Mouse (Mus musculus): ENCODE results near the gene Arhgap19.
A peak's percentile ranks its signal among the peaks of the same experiment; 100 is the strongest.
"Not testable (repeated sequence)": the region's sequence is repeated elsewhere in the genome, so short reads cannot be mapped to it uniquely, and the experiment has no call there.

The Arhgap19 gene

GRCm38 (mm10) chr19:41801742-41802369, at the start of gene Arhgap19:
Arhgap19 (minus strand) TSS chr19:41802047.
- peak; percentile 89 for DNase-seq (ENCODE audit: low read depth)

- DNase-seq (ENCODE audit: low read depth), result no peak
Observed at GRCm38 (mm10) chr19:41850719-41851543, 49.1 kb upstream of the Arhgap19 start.

GRCm38 (mm10) chr19:41850021-41850718, 48.3 kb upstream of the Arhgap19 start:
- DNase-seq (ENCODE audit: low read depth), result no peak

- peak; percentile 58 for DNase-seq (ENCODE audit: low read depth)
Observed at GRCm38 (mm10) chr19:41847992-41848851, 46.4 kb upstream of the Arhgap19 start, which contains the start of gene Frat2. Frat2 (minus strand) TSS chr19:41848132.

GRCm38 (mm10) chr19:41847614-41847991, 45.8 kb upstream of the Arhgap19 start:
- not testable (repeated sequence) for DNase-seq (ENCODE audit: low read depth)

- no peak for DNase-seq (ENCODE audit: low read depth)
Observed at GRCm38 (mm10) chr19:41847091-41847581, 45.3 kb upstream of the Arhgap19 start.

- no peak for DNase-seq (ENCODE audit: low read depth)
Observed at GRCm38 (mm10) chr19:41846366-41847090, 44.7 kb upstream of the Arhgap19 start.

- DNase-seq (ENCODE audit: low read depth), result no peak
Observed at GRCm38 (mm10) chr19:41844345-41844744, 42.5 kb upstream of the Arhgap19 start.

- no peak for DNase-seq (ENCODE audit: low read depth)
Observed at GRCm38 (mm10) chr19:41842706-41843105, 40.9 kb upstream of the Arhgap19 start.

GRCm38 (mm10) chr19:41842196-41842595, 40.3 kb upstream of the Arhgap19 start:
- DNase-seq (ENCODE audit: low read depth), result no peak

GRCm38 (mm10) chr19:41841105-41841750, 39.4 kb upstream of the Arhgap19 start:
- DNase-seq (ENCODE audit: low read depth), result no peak

- no peak for DNase-seq (ENCODE audit: low read depth)
Observed at GRCm38 (mm10) chr19:41839685-41840084, 37.8 kb upstream of the Arhgap19 start.

- no peak for DNase-seq (ENCODE audit: low read depth)
Observed at GRCm38 (mm10) chr19:41838808-41839207, 37.0 kb upstream of the Arhgap19 start.

GRCm38 (mm10) chr19:41837917-41838261, 36.0 kb upstream of the Arhgap19 start:
- no peak for DNase-seq (ENCODE audit: low read depth)

- DNase-seq (ENCODE audit: low read depth), result no peak
Observed at GRCm38 (mm10) chr19:41837194-41837916, 35.5 kb upstream of the Arhgap19 start.

- DNase-seq (ENCODE audit: low read depth), result no peak
Observed at GRCm38 (mm10) chr19:41836719-41837118, 34.9 kb upstream of the Arhgap19 start.

GRCm38 (mm10) chr19:41835816-41836215, 34.0 kb upstream of the Arhgap19 start:
- no peak for DNase-seq (ENCODE audit: low read depth)

- DNase-seq (ENCODE audit: low read depth), result no peak
Observed at GRCm38 (mm10) chr19:41835407-41835806, 33.6 kb upstream of the Arhgap19 start.

GRCm38 (mm10) chr19:41832501-41833201, 30.8 kb upstream of the Arhgap19 start:
- no peak for DNase-seq (ENCODE audit: low read depth)

Data from fibroblast of lung, adult 2 months (primary cell).